ENCODE assay signal across 25 mouse cellular contexts in the genomic region with DNA sequence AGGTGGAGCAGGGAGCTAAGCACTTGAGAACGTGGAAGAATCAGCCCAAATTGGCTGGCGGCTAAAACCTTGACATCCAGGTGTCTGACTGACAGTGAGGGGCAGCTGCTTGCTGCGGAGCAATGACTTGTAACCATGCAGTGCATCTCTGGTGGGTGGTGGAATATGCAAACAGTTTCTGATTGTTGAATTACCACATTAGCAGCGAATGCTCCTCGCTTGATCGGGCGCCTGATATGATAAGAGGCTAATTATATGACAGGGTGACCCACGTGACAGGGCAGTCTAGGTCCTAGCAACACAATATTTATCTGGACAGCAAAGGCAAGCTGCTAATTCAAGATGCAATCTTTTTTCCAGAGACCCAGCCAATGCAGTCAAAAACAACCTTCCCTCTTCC.
DNase-seq lines count a peak whose midpoint lies in the region; TF ChIP-seq lines count a peak whose summit lies in the region.
"Had no signal": no experiment of that assay in that cellular context is flagged by ENCODE, and none has a peak within 500 bp of the region (broad histone marks: within the 10 kb centered on the region; RNA-seq: fewer than 3 reads in every experiment).

No protein-coding gene starts in this region.

- no peaks in the 10 kb centered on the region for H3K36me3 ChIP-seq in splenic B cell, adult 2 months (ENCODE audit: control insufficient read depth, insufficient read depth, low read length, poor library complexity, severe bottlenecking)
- H3K36me3 ChIP-seq: embryonic facial prominence, embryonic 10.5 days; embryonic facial prominence, embryonic 13.5 days; forebrain, embryonic 12.5 days; forebrain, embryonic 15.5 days; G1E; hindbrain, embryonic 13.5 days had no signal

- intact Hi-C loops in gastrocnemius, adult 2 months (cut with DNase I): no loop called here
- intact Hi-C loops in gastrocnemius, postnatal 36 days (cut with DNase I): no loop called here
- intact Hi-C loops in heart, postnatal 14 days (cut with DNase I): no loop called here

- peak overlapping the region; percentile 86 for H3K27ac ChIP-seq in gastrocnemius, adult 2 months
- H3K27ac ChIP-seq: embryonic facial prominence, embryonic 10.5 days; embryonic facial prominence, embryonic 13.5 days; forebrain, embryonic 12.5 days; forebrain, embryonic 15.5 days; hindbrain, embryonic 13.5 days; hindbrain, postnatal 0 days had no signal

- peak; percentile 51 for DNase-seq in gastrocnemius, adult 2 months
- DNase-seq in gastrocnemius, postnatal 36 days: no peak
- peak; percentile 8 for DNase-seq in heart, postnatal 4 days
- no peak for DNase-seq in heart, postnatal 14 days
- DNase-seq in retina, embryonic 14.5 days (ENCODE audit: low spot score): peak; percentile 28
- DNase-seq in splenic B cell, adult 2 months (ENCODE audit: low read depth, low spot score): peak; percentile 36
- no peak for DNase-seq in layer of hippocampus, adult 18-20 months (ENCODE audit: low spot score in 2 of 2)
- no peak for DNase-seq in adrenal gland, adult 8-10 months
- DNase-seq: adrenal gland, postnatal 14 days; B cell, adult 2 months; cerebellum, adult 11 months; cerebellum, adult 2 months; cerebellum, adult 9-11 months; cerebellum, postnatal 25 days; gastrocnemius, postnatal 10 days had no signal

- no peaks in the 10 kb centered on the region for H3K27me3 ChIP-seq in splenic B cell, adult 2 months (ENCODE audit: control insufficient read depth, insufficient read depth, low read length, poor library complexity, severe bottlenecking)
- H3K27me3 ChIP-seq: CH12.LX; embryonic facial prominence, embryonic 13.5 days; forebrain, embryonic 12.5 days; forebrain, embryonic 15.5 days; hindbrain, embryonic 13.5 days; Patski had no signal

- no peak for TF ChIP-seq CTCF in gastrocnemius, adult 2 months (IDR thresholded peaks at IDR 0.05)

- peak overlapping the region; percentile 34 for H3K4me3 ChIP-seq in gastrocnemius, adult 2 months
- H3K4me3 ChIP-seq: embryonic facial prominence, embryonic 10.5 days; embryonic facial prominence, embryonic 13.5 days; erythroblast, embryonic 14.5 days; forebrain, embryonic 12.5 days; forebrain, embryonic 15.5 days; hindbrain, embryonic 13.5 days had no signal

Comparison
In these comparisons a context has a peak if more than half of its experiments do, and no peak if none do; other contexts are left out.
1. DNase-seq: peak in gastrocnemius, adult 2 months (single experiment), heart, postnatal 4 days (single experiment), retina, embryonic 14.5 days (single experiment) and splenic B cell, adult 2 months (single experiment); none in gastrocnemius, postnatal 36 days (0 of 2), heart, postnatal 14 days (0 of 2), layer of hippocampus, adult 18-20 months (0 of 2) and adrenal gland, adult 8-10 months (single experiment).